Mouse (Mus musculus) large intestine, adult 2 months (tissue): ENCODE results near the gene Slc7a6. TPM values are rescaled to one million over a fixed set of nuclear protein-coding genes. Genes with fewer than 3 reads are reported as not detected.

Experiments
- DNase-seq: peaks from one replicate; pipeline ENCODE4 v3.0.0-alpha.2; 2012; ENCODE audit warnings: low read depth, low spot score
- WGBS: fragments of 180-500 bp; shearing (Covaris S2); methylation state at CpG from one replicate; pipeline ENCODE4 v1.1.7; 2018; 5-methylcytosine and 5-hydroxymethylcytosine counted together
- polyA plus RNA-seq: library from polyadenylated mRNA; depleted of rRNA; stranded (reverse); fragments of >200 nt; gene quantifications from 2 replicates; pipeline ENCODE4 v1.2.3, GENCODE M21; 2012; rRNA removed

Gene Slc7a6
- polyA plus RNA-seq: 7.7 and 11.6 TPM in 2 replicates

- under 1% methylated on average over 59 of the region's 59 CpGs for WGBS
- DNase-seq: no peak
Observed at GRCm38 (mm10) chr8:106168356-106169016, at the start of gene Slc7a6. Slc7a6 (plus strand) TSS chr8:106168857.

GRCm38 (mm10) chr8:106123443-106123842, 45.2 kb upstream of the Slc7a6 start:
- WGBS: 78% methylated on average over 3 of the region's 3 CpGs
- no peak for DNase-seq

GRCm38 (mm10) chr8:106126055-106126454, 42.6 kb upstream of the Slc7a6 start:
- no peak for DNase-seq
- 100% methylated on average over 1 of the region's 1 CpGs for WGBS

GRCm38 (mm10) chr8:106127054-106127453, 41.6 kb upstream of the Slc7a6 start:
- 59% methylated on average over 3 of the region's 3 CpGs for WGBS
- DNase-seq: no peak

- WGBS: 82% methylated on average over 10 of the region's 10 CpGs
- no peak for DNase-seq
Observed at GRCm38 (mm10) chr8:106127882-106128410, 40.7 kb upstream of the Slc7a6 start.

GRCm38 (mm10) chr8:106129232-106129930, 39.3 kb upstream of the Slc7a6 start:
- no peak for DNase-seq

GRCm38 (mm10) chr8:106129997-106130396, 38.7 kb upstream of the Slc7a6 start:
- WGBS: 42% methylated on average over 2 of the region's 2 CpGs
- no peak for DNase-seq

GRCm38 (mm10) chr8:106130505-106130904, 38.2 kb upstream of the Slc7a6 start:
- no peak for DNase-seq
- 69% methylated on average over 2 of the region's 2 CpGs for WGBS

- DNase-seq: no peak
- WGBS: 87% methylated on average over 4 of the region's 4 CpGs
Observed at GRCm38 (mm10) chr8:106131021-106131420, 37.6 kb upstream of the Slc7a6 start.

GRCm38 (mm10) chr8:106131488-106132222, 37.0 kb upstream of the Slc7a6 start:
- WGBS: 80% methylated on average over 7 of the region's 7 CpGs
- DNase-seq: no peak

- 94% methylated on average over 11 of the region's 11 CpGs for WGBS
- DNase-seq: no peak
Observed at GRCm38 (mm10) chr8:106132356-106132755, 36.3 kb upstream of the Slc7a6 start.

- 24% methylated on average over 13 of the region's 13 CpGs for WGBS
- DNase-seq: no peak
Observed at GRCm38 (mm10) chr8:106133526-106133925, 35.1 kb upstream of the Slc7a6 start.

- DNase-seq: no peak
- 65% methylated on average over 6 of the region's 6 CpGs for WGBS
Observed at GRCm38 (mm10) chr8:106133946-106134345, 34.7 kb upstream of the Slc7a6 start.

- peak; percentile 93 for DNase-seq
- WGBS: 17% methylated on average over 14 of the region's 14 CpGs
Observed at GRCm38 (mm10) chr8:106134751-106135571, 33.7 kb upstream of the Slc7a6 start.

- 7% methylated on average over 19 of the region's 19 CpGs for WGBS
Observed at GRCm38 (mm10) chr8:106135672-106136071, 33.0 kb upstream of the Slc7a6 start.

GRCm38 (mm10) chr8:106136156-106137130, 32.2 kb upstream of the Slc7a6 start, which contains the start of gene Esrp2:
Esrp2 (minus strand) TSS chr8:106136974.
- DNase-seq: no peak
- under 1% methylated on average over 86 of the region's 86 CpGs for WGBS

More at GRCm38 (mm10) chr8:106135672-106136071, 33.0 kb upstream of the Slc7a6 start:
- DNase-seq: no peak

GRCm38 (mm10) chr8:106137218-106137905, 31.3 kb upstream of the Slc7a6 start:
- WGBS: 10% methylated on average over 22 of the region's 22 CpGs
- no peak for DNase-seq
